In genomic region chr2:150608087-150608799, GRCm38 (mm10) we compare ENCODE assay signal across 8 mouse cellular contexts. TPM values are rescaled to one million over a fixed set of nuclear protein-coding genes. Genes with fewer than 3 reads are reported as not detected.
DNase-seq lines count a peak whose midpoint lies in the region; ATAC-seq lines count a peak whose summit lies in the region.

Gene Apmap (minus strand): TSS chr2:150608567.

- peak within 1 kb of the TSS; percentile 49 for H3K27ac ChIP-seq in heart, embryonic 13.5 days (replicated peaks)
- peak within 1 kb of the TSS; percentile 81 for H3K27ac ChIP-seq in liver, embryonic 12.5 days
- peak within 1 kb of the TSS; percentile 59 for H3K27ac ChIP-seq in stomach, embryonic 15.5 days

- peak within 1 kb of the TSS; percentile 91 for H3K4me3 ChIP-seq in heart, embryonic 13.5 days
- H3K4me3 ChIP-seq in liver, embryonic 12.5 days, result peak within 1 kb of the TSS; percentile 77
- H3K4me3 ChIP-seq in stomach, embryonic 15.5 days (replicated peaks), result peak within 1 kb of the TSS; percentile 79

- H3K9me3 ChIP-seq in heart, embryonic 13.5 days, result no peaks in the 10 kb centered on the region
- H3K9me3 ChIP-seq in liver, embryonic 12.5 days (replicated peaks), result no peaks in the 10 kb centered on the region
- no peaks in the 10 kb centered on the region for H3K9me3 ChIP-seq in stomach, embryonic 15.5 days

- ATAC-seq in erythroid progenitor cell, adult 5-6 weeks (replicated peaks; ENCODE audit: low FRiP score, poor library complexity, severe bottlenecking), result peak; percentile 96
- peak; percentile 90 for ATAC-seq in heart, embryonic 13.5 days (ENCODE audit: extremely low read depth, insufficient number of reproducible peaks, low FRiP score, low TSS enrichment)
- ATAC-seq in liver, embryonic 12.5 days, result peak; percentile 90
- peak; percentile 96 for ATAC-seq in stomach, embryonic 15.5 days (ENCODE audit: insufficient read depth, low FRiP score, low read depth)

- H3K4me1 ChIP-seq in heart, embryonic 13.5 days, result peaks cover 14% of the 10 kb centered on the region
- peaks cover 36% of the 10 kb centered on the region for H3K4me1 ChIP-seq in liver, embryonic 12.5 days
- peaks cover 4% of the 10 kb centered on the region; the same call in 1 of the 2 replicates for H3K4me1 ChIP-seq in stomach, embryonic 15.5 days

- peak; percentile 97 for DNase-seq in CD4-positive helper T cell, adult 2 months (ENCODE audit: low read depth, low spot score)
- peak; percentile 91 for DNase-seq in brain, embryonic 18.5 days (ENCODE audit: low read depth, low spot score)
- peak; percentile 99 for DNase-seq in kidney, postnatal 10 days
- peak; percentile 95 to 96 for DNase-seq in natural killer cell, adult 2 months (ENCODE audit: low spot score in 2 of 2)

- H3K36me3 ChIP-seq in heart, embryonic 13.5 days, result 0 out of 2 replicates have a peak, but pooled peaks cover 5% of the 10 kb centered on the region
- 0 out of 2 replicates have a peak, but pooled peaks cover 6% of the 10 kb centered on the region for H3K36me3 ChIP-seq in liver, embryonic 12.5 days
- H3K36me3 ChIP-seq in stomach, embryonic 15.5 days, result no peaks in the 10 kb centered on the region

- 0% methylated on average over 42 of the region's 42 CpGs for WGBS in heart, embryonic 13.5 days
- under 1% methylated on average over 42 of the region's 42 CpGs for WGBS in liver, embryonic 12.5 days (ENCODE audit: insufficient replicate concordance)
- WGBS in stomach, embryonic 15.5 days, result under 1% methylated on average over 42 of the region's 42 CpGs

- H3K4me2 ChIP-seq in heart, embryonic 13.5 days, result peak within 1 kb of the TSS; percentile 86
- peak within 1 kb of the TSS; percentile 83 for H3K4me2 ChIP-seq in liver, embryonic 12.5 days
- peak within 1 kb of the TSS; percentile 77 for H3K4me2 ChIP-seq in stomach, embryonic 15.5 days

- peak within 1 kb of the TSS; percentile 94 for H3K9ac ChIP-seq in heart, embryonic 13.5 days
- peak within 1 kb of the TSS; percentile 83 for H3K9ac ChIP-seq in liver, embryonic 12.5 days
- H3K9ac ChIP-seq in stomach, embryonic 15.5 days, result peak within 1 kb of the TSS; percentile 86

- peaks cover 9% of the 10 kb centered on the region; the same call in 1 of the 2 replicates for H3K27me3 ChIP-seq in heart, embryonic 13.5 days (replicated peaks)
- no peaks in the 10 kb centered on the region for H3K27me3 ChIP-seq in liver, embryonic 12.5 days (replicated peaks)
- no peaks in the 10 kb centered on the region for H3K27me3 ChIP-seq in stomach, embryonic 15.5 days (replicated peaks)

RNA-seq across cellular contexts. Expression of gene Apmap, which starts in this region (rescaled TPM):
- total RNA-seq in erythroid progenitor cell, adult 5-6 weeks (2015; ENCODE audit: low replicate concordance), result 16.6 and 25.2 TPM in 2 replicates
- 18.1 and 35.9 TPM in 2 replicates for total RNA-seq in erythroid progenitor cell, adult 5-6 weeks (2017; ENCODE audit: low replicate concordance)
- polyA plus RNA-seq in heart, embryonic 13.5 days (2015; fragmentation: Nextera tagmentation; extraction: Ambion mirVana), result 25.2 and 30.0 TPM in 2 replicates
- 28.2 and 28.6 TPM in 2 replicates for polyA plus RNA-seq in liver, embryonic 12.5 days (2016; fragmentation: Nextera tagmentation; extraction: Ambion mirVana)
- polyA plus RNA-seq in stomach, embryonic 15.5 days (2015; fragmentation: Nextera tagmentation; extraction: Ambion mirVana), result 40.1 and 40.5 TPM in 2 replicates

Comparison
In these comparisons a context has a peak if more than half of its experiments do, and no peak if none do; other contexts are left out.
1. Peak in every context shown above with its lines: DNase-seq, ATAC-seq, H3K4me3 ChIP-seq and H3K27ac ChIP-seq.